Mouse (Mus musculus): ENCODE data around the gene Kcnq1.

DNA sequence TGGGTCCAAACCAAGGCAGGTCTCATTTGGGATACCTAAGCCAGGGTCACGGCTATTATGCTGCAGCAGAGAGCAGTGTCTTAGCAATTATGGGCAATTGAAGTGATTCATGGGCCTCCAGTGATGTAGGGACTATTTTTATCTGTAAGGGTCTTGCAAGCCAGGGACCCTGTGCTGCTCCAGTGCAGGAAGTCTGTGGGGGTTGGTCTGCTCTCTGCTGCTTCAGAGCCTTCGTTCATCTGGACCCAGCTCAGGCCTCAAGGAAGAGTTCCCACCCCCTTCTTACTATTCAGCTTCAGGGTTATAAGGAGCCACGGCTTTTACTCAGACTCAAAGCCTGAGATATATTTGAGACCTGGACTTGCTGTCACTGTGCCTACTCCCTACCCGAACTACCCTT, 227.4 kb downstream of the Kcnq1 start:
- no peak for TF ChIP-seq CTCF (IDR thresholded peaks at IDR 0.05; ENCODE audit: low read depth)
- TF ChIP-seq EP300 (optimal IDR thresholded peaks at IDR 0.05): no peak
